Mouse (Mus musculus) olfactory bulb, adult 2 months (tissue): Measurements from ENCODE around the gene Adamtsl1.

ENCODE experiments used
- CTCF ChIP-seq: fragments of 200-500 bp; IDR thresholded peaks from 2 replicates; pipeline ENCODE4 v1.5.1; 2012; ENCODE audit warnings: low read depth, mild to moderate bottlenecking, low read length, moderate library complexity; ENCODE audit not compliant: insufficient read depth
- POLR2A ChIP-seq: fragments of 200-500 bp; IDR thresholded peaks from 2 replicates; pipeline ENCODE4 v1.6.1; 2012; ENCODE audit warnings: mild to moderate bottlenecking, low read depth, low read length, moderate library complexity; ENCODE audit not compliant: insufficient read depth

- TF ChIP-seq POLR2A (no peak), CTCF (no peak)
Measured at GRCm38 (mm10) chr4:86306753-86307152, 792.8 kb downstream of the Adamtsl1 start.
